In the genomic region with DNA sequence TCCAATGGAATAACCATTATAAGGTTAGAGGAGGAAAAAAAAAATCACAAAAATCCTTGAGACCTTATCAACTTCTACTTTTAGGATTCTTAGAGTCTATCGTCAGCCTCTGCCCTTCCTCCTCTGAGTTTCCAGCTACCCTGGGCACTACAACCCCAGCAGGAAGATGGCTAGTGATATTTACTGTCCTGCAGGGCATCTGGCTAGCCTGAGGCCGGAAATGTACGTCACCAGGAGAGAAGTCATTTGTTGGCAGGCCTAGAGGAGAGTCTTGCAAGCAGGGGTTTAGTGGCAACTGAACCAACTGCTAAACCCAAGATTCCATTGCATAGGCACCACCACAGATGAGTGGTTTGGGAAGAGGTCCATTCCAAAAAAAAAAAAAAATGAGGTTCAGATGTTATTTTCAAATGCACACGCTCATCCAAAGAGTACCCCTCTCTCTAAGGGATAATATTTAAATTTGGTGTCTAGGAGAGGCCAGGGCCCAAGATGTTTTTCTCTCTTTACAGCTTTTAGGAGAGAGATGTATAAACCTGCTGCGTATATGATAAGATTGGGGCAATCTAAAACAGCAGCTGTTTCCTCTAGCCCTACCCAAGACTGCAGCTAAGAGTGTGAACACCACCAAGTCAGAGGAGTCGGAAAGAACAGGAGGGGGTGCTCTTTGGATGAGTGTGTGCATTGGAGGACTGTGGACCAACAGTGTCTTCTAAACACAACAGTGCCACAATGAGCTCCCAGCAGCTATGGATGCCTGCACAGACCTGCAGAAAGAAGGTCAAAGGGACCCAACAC, we compare ENCODE assay signal across 27 mouse cellular contexts.
DNase-seq lines count a peak whose midpoint lies in the region; ATAC-seq and TF ChIP-seq lines count a peak whose summit lies in the region.
"Had no signal": no experiment of that assay in that cellular context is flagged by ENCODE, and none has a peak within 500 bp of the region (broad histone marks: within the 10 kb centered on the region; RNA-seq: fewer than 3 reads in every experiment).

No protein-coding gene starts in this region.

- no peak for TF ChIP-seq POLR2A in MEL (IDR thresholded peaks at IDR 0.05; ENCODE audit: control insufficient read depth in 1 of 2, insufficient read depth in 1 of 2, low read depth in 1 of 2, low read length in 2 of 2, poor library complexity in 1 of 2)

- H3K4me1 ChIP-seq in heart, embryonic 12.5 days (replicated peaks): 0 out of 2 replicates have a peak, but pooled peaks cover 3% of the 10 kb centered on the region
- no peaks in the 10 kb centered on the region; the same call in 1 of the 2 replicates for H3K4me1 ChIP-seq in liver, embryonic 11.5 days (replicated peaks; ENCODE audit: control insufficient read depth, insufficient read depth, low read length)
- peaks cover 2% of the 10 kb centered on the region; the same call in 1 of the 2 replicates for H3K4me1 ChIP-seq in liver, postnatal 0 days (ENCODE audit: insufficient read depth)
- no peaks in the 10 kb centered on the region for H3K4me1 ChIP-seq in MEL (ENCODE audit: control insufficient read depth in 1 of 2, insufficient read depth in 2 of 2, low read length in 2 of 2)
- no peaks in the 10 kb centered on the region for H3K4me1 ChIP-seq in hindbrain, embryonic 10.5 days (replicated peaks)
- H3K4me1 ChIP-seq: heart, embryonic 13.5 days; intestine, embryonic 15.5 days had no signal

- WGBS in heart, embryonic 12.5 days: 59% methylated on average over 6 of the region's 6 CpGs
- WGBS in liver, embryonic 11.5 days: 71% methylated on average over 6 of the region's 6 CpGs
- WGBS in liver, postnatal 0 days (ENCODE audit: insufficient replicate concordance): 65% methylated on average over 6 of the region's 6 CpGs
- 91% methylated on average over 6 of the region's 6 CpGs for WGBS in hindbrain, embryonic 10.5 days

- H3K9ac ChIP-seq in heart, embryonic 12.5 days: no peak overlapping the region
- no peak overlapping the region for H3K9ac ChIP-seq in liver, embryonic 11.5 days (ENCODE audit: low read depth, low read length)
- H3K9ac ChIP-seq in liver, postnatal 0 days (replicated peaks): no peak overlapping the region
- no peak overlapping the region for H3K9ac ChIP-seq in MEL (ENCODE audit: control insufficient read depth, low read depth, low read length, poor library complexity, severe bottlenecking)
- H3K9ac ChIP-seq: embryonic facial prominence, embryonic 13.5 days; forebrain, embryonic 12.5 days; forebrain, embryonic 15.5 days; heart, embryonic 13.5 days; hindbrain, embryonic 13.5 days; intestine, embryonic 15.5 days had no signal

- H3K36me3 ChIP-seq in heart, embryonic 12.5 days: peaks cover 5% of the 10 kb centered on the region
- H3K36me3 ChIP-seq in liver, embryonic 11.5 days (ENCODE audit: control insufficient read depth, insufficient read depth, low read length): no peaks in the 10 kb centered on the region
- H3K36me3 ChIP-seq in liver, postnatal 0 days (replicated peaks; ENCODE audit: insufficient read depth, low read length): peaks cover 8% of the 10 kb centered on the region
- no peaks in the 10 kb centered on the region for H3K36me3 ChIP-seq in MEL (ENCODE audit: control insufficient read depth in 1 of 2, insufficient read depth in 2 of 2, low read length in 2 of 2)
- H3K36me3 ChIP-seq in hindbrain, embryonic 10.5 days: peaks cover 68% of the 10 kb centered on the region
- H3K36me3 ChIP-seq: intestine, embryonic 15.5 days had no signal

- no peak for TF ChIP-seq EP300 in liver, postnatal 0 days (IDR thresholded peaks at IDR 0.05; ENCODE audit: low read depth)
- peak in 1 of 2 experiments; percentile 28; a peak in 1 of 4 replicates for TF ChIP-seq EP300 in MEL (IDR thresholded peaks at IDR 0.05; ENCODE audit: low read depth in 1 of 2, low read length in 2 of 2)

- TF ChIP-seq RAD21 in MEL (IDR thresholded peaks at IDR 0.05; ENCODE audit: low read depth, low read length): no peak

- no peak for DNase-seq in heart, adult 9 months (ENCODE audit: low spot score in 2 of 2)
- no peak for DNase-seq in liver, embryonic 11.5 days (ENCODE audit: low spot score)
- no peak for DNase-seq in liver, postnatal 0 days
- DNase-seq in MEL (ENCODE audit: low read depth, low spot score): peak; percentile 22
- DNase-seq in hindbrain, embryonic 10.5 days (ENCODE audit: low spot score): no peak
- DNase-seq: adrenal gland, adult 8-10 months; adrenal gland, postnatal 25 days; cerebellum, adult 11-12 months; cerebellum, adult 8-10 months; cerebellum, postnatal 10 days; cerebellum, postnatal 36 days; embryo, embryonic 11 days; gastrocnemius, postnatal 25 days; heart, adult 2 months; kidney, adult 11 months had no signal

- TF ChIP-seq CTCF in liver, postnatal 0 days (IDR thresholded peaks at IDR 0.05; ENCODE audit: low read depth): no peak
- no peak for TF ChIP-seq CTCF in MEL (IDR thresholded peaks at IDR 0.05 in 2 of 3, conservative IDR thresholded peaks at IDR 0.05 in 1 of 3; ENCODE audit: control insufficient read depth in 1 of 3, insufficient read depth in 1 of 3, low read depth in 2 of 3, low read length in 3 of 3, poor library complexity in 1 of 3, severe bottlenecking in 1 of 3)

- H3K4me2 ChIP-seq in heart, embryonic 12.5 days: no peak overlapping the region
- no peak overlapping the region for H3K4me2 ChIP-seq in liver, embryonic 11.5 days
- H3K4me2 ChIP-seq in liver, postnatal 0 days (ENCODE audit: low read depth, low read length): no peak overlapping the region
- H3K4me2 ChIP-seq: embryonic facial prominence, embryonic 13.5 days; forebrain, embryonic 12.5 days; forebrain, embryonic 15.5 days; heart, embryonic 13.5 days; hindbrain, embryonic 13.5 days; intestine, embryonic 15.5 days had no signal

- no peaks in the 10 kb centered on the region for H3K27me3 ChIP-seq in heart, embryonic 12.5 days (replicated peaks)
- no peaks in the 10 kb centered on the region for H3K27me3 ChIP-seq in liver, embryonic 11.5 days (replicated peaks; ENCODE audit: control insufficient read depth, insufficient read depth, low read length)
- H3K27me3 ChIP-seq in liver, postnatal 0 days (ENCODE audit: insufficient read depth, low read length): no peaks in the 10 kb centered on the region
- no peaks in the 10 kb centered on the region for H3K27me3 ChIP-seq in MEL (ENCODE audit: control insufficient read depth in 1 of 2, insufficient read depth in 2 of 2, low read length in 2 of 2)
- no peaks in the 10 kb centered on the region for H3K27me3 ChIP-seq in hindbrain, embryonic 10.5 days (ENCODE audit: insufficient read depth, poor library complexity, severe bottlenecking)
- H3K27me3 ChIP-seq: embryonic facial prominence, embryonic 13.5 days; forebrain, embryonic 12.5 days; forebrain, embryonic 15.5 days; heart, embryonic 13.5 days; hindbrain, embryonic 13.5 days; intestine, embryonic 15.5 days had no signal

- ATAC-seq in heart, embryonic 12.5 days (ENCODE audit: insufficient number of reproducible peaks, low FRiP score): 0 out of 2 replicates have a peak, but pooled peaks have one; percentile 25
- ATAC-seq in liver, embryonic 11.5 days (replicated peaks; ENCODE audit: low FRiP score): 0 out of 2 replicates have a peak, but pooled peaks have one; percentile 41
- no peak for ATAC-seq in liver, postnatal 0 days
- ATAC-seq: activated CD4-positive, CD25-positive, alpha-beta regulatory T cell, adult 4 months; CD4-positive, CD25-positive, alpha-beta regulatory T cell, adult 4 months; forebrain, embryonic 15.5 days; hindbrain, embryonic 16.5 days; intestine, embryonic 15.5 days had no signal

- H3K79me2 ChIP-seq in MEL (ENCODE audit: control insufficient read depth, insufficient read depth, low read length, poor library complexity): no peaks in the 10 kb centered on the region

- peak overlapping the region; percentile 35; the same call in 1 of the 2 replicates for H3K27ac ChIP-seq in heart, embryonic 12.5 days (ENCODE audit: poor library complexity, severe bottlenecking)
- no peak overlapping the region for H3K27ac ChIP-seq in liver, embryonic 11.5 days (ENCODE audit: low read depth, low read length)
- H3K27ac ChIP-seq in liver, postnatal 0 days (ENCODE audit: low read depth): no peak overlapping the region
- no peak overlapping the region for H3K27ac ChIP-seq in MEL (ENCODE audit: control insufficient read depth, low read depth, low read length)
- no peak overlapping the region for H3K27ac ChIP-seq in hindbrain, embryonic 10.5 days
- H3K27ac ChIP-seq: embryonic facial prominence, embryonic 10.5 days; embryonic facial prominence, embryonic 13.5 days; forebrain, embryonic 12.5 days; forebrain, embryonic 15.5 days; heart, adult 2 months; heart, embryonic 13.5 days; hindbrain, embryonic 13.5 days; intestine, embryonic 15.5 days had no signal

- H3K9me3 ChIP-seq in heart, embryonic 12.5 days (replicated peaks): no peaks in the 10 kb centered on the region; the same call in 1 of the 2 replicates
- no peaks in the 10 kb centered on the region for H3K9me3 ChIP-seq in liver, embryonic 11.5 days (ENCODE audit: control insufficient read depth, low read length)
- H3K9me3 ChIP-seq in liver, postnatal 0 days (ENCODE audit: low read length): no peaks in the 10 kb centered on the region
- no peaks in the 10 kb centered on the region for H3K9me3 ChIP-seq in MEL (replicated peaks; ENCODE audit: insufficient read depth, low read length)
- H3K9me3 ChIP-seq in hindbrain, embryonic 10.5 days: 0 out of 2 replicates have a peak, but pooled peaks cover 3% of the 10 kb centered on the region
- H3K9me3 ChIP-seq: embryonic facial prominence, embryonic 10.5 days; forebrain, embryonic 12.5 days; forebrain, embryonic 15.5 days; heart, embryonic 13.5 days; hindbrain, embryonic 13.5 days; intestine, embryonic 15.5 days had no signal

- H3K4me3 ChIP-seq in heart, embryonic 12.5 days: no peak overlapping the region
- H3K4me3 ChIP-seq in liver, embryonic 11.5 days (ENCODE audit: low read depth, low read length): no peak overlapping the region
- H3K4me3 ChIP-seq in liver, postnatal 0 days (ENCODE audit: low read depth, low read length): no peak overlapping the region
- H3K4me3 ChIP-seq in MEL (ENCODE audit: control insufficient read depth in 1 of 2, insufficient read depth in 1 of 2, low read depth in 2 of 2, low read length in 2 of 2): no peak overlapping the region
- no peak overlapping the region for H3K4me3 ChIP-seq in hindbrain, embryonic 10.5 days
- H3K4me3 ChIP-seq: embryonic facial prominence, embryonic 10.5 days; embryonic facial prominence, embryonic 13.5 days; erythroblast, embryonic 14.5 days; forebrain, embryonic 12.5 days; forebrain, embryonic 15.5 days; heart, adult 2 months; heart, embryonic 13.5 days; hindbrain, embryonic 13.5 days; intestine, embryonic 15.5 days had no signal

TF ChIP-seq in MEL, 35 proteins besides CTCF, POLR2A, EP300 and RAD21 (continues in another document):
- no peak for TF ChIP-seq ZKSCAN1 (IDR thresholded peaks at IDR 0.05; ENCODE audit: low read depth, low read length)
- TF ChIP-seq MYC (IDR thresholded peaks at IDR 0.05; ENCODE audit: low read depth, low read length): no peak
- no peak for TF ChIP-seq GABPA (IDR thresholded peaks at IDR 0.05; ENCODE audit: low read depth, low read length)
- peak; percentile 29; the same call in 1 of the 2 replicates for TF ChIP-seq TAL1 (IDR thresholded peaks at IDR 0.05; ENCODE audit: low read length)
- no peak for TF ChIP-seq JUND (IDR thresholded peaks at IDR 0.05; ENCODE audit: low read depth, low read length)
- TF ChIP-seq E2F4 (IDR thresholded peaks at IDR 0.05; ENCODE audit: borderline replicate concordance, low read depth, low read length): no peak
- no peak for TF ChIP-seq MAX (IDR thresholded peaks at IDR 0.05; ENCODE audit: low read length)
